Mouse (Mus musculus): ENCODE data around the gene D8Ertd738e.

D8Ertd738e gene

GRCm38 (mm10) chr8:84236410-84236997, 13.0 kb downstream of the D8Ertd738e start:
- in situ Hi-C loops (cut with MboI, MseI), result no loop called here

DNA sequence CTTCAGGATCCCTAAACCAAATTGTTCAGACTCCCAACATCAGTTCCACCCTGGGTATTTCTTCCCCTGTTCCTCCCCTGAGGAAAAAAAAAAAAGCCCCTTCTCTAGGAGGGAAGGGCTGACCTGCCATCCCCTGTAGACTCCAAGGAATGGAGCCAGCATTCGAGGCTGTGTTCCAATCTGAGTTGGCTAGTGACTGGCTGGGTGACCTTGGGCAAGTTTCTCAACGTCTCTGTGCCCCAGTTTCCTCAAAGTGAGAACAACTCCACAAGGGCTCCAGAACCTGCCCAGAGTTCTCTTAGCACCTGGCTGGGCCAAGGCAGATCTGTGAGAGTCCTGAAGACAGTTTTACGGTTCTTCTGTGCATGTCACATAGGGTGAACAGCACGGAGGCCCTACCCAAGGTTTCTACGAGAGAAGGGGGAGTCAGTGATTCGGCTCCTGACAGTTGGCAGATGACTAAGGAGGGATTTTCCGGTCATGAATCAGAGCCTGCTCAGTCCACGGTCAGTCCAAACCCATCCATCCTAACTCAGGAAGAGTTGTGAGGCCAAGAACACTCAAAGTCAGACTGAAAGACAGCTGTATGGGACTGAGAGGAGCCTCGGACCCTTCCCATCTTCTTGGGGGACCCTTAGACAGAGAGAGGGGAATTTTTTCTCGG, 13.6 kb downstream of the D8Ertd738e start:
- in situ Hi-C loops (cut with MboI, MseI), result no loop called here

DNA sequence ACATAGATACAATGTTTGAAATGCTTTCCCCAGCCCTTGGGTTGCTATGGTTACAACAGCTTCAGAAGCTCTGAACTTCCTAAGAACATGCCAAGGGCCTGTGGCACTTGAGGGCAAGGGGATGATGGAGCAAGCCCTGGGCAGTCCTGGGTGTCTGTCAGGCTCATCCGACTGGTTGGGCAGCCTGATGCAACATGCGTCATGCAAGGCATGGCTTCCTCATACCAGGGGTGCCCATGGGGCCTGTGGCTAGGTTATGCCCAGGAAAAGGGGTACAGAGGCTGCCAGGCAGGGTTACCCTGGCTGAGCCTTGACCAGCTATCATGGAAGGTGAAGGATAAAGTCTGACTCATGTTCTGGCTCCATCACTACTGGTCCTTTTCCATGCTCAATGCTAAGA, 16.5 kb downstream of the D8Ertd738e start:
- in situ Hi-C loops (cut with MboI, MseI), result no loop called here

DNA sequence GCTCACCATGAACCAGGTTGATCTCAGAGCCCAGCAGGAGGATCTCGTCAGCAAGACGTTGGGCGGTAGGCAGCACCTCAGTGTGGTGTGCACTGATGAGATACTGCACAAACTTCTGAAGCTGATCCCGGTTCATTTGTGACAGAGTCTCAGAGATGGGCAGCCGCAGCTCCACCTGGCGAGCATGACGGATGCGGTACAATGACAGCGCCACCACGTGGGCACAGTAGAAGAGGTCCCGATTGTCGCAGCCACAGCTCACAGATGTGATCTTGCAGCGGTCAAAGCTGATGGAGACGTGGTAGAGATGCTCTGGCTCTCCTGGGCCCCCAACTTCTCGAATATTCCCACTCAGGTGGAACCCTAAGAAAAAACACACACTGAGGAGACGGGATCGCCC, 18.8 kb downstream of the D8Ertd738e start:
- in situ Hi-C loops (cut with MboI, MseI), result no loop called here

DNA sequence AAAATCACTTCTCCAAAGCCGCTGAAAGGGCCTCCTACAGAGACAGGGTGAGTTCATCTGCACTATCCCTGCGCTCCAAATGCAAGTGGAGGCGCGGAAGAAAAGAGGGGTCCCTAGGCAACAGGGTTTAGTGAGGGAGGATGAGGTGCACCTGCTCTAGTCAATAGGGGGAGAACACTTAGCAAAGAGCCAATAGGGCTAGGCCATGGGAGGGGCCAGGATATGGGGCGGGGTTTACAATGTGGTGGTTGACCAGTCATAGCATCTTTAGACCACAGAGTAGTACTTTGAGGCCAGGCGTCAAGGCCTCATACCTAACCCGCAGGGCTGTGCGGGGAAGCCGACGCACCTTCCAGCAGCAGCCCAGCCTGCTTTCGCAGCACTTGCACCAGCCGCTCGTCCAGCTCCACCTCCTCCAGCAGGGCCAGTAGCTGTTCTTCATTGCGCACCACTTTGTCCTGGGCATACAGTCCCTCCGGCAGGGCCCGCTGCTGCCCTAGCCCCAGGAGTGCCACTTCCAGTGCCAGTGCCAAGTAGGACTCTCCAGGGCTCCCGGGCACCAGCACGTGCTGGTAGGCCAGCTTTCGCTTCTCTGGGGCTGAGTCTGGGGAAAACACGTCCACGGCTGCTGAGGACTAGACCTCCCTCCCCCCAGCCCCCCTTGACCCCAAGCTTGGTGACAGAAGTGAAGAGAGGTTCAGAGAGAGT, 26.0 kb downstream of the D8Ertd738e start:
- in situ Hi-C loops (cut with MboI, MseI), result no loop called here

GRCm38 (mm10) chr8:84222566-84223165, 26.9 kb downstream of the D8Ertd738e start:
- in situ Hi-C loops (cut with MboI, MseI), result no loop called here

GRCm38 (mm10) chr8:84220105-84220504, 29.4 kb downstream of the D8Ertd738e start:
- in situ Hi-C loops (cut with MboI, MseI), result no loop called here

GRCm38 (mm10) chr8:84218143-84218542, 31.4 kb downstream of the D8Ertd738e start:
- in situ Hi-C loops (cut with MboI, MseI), result no loop called here

GRCm38 (mm10) chr8:84217206-84217605, 32.3 kb downstream of the D8Ertd738e start:
- in situ Hi-C loops (cut with MboI, MseI), result no loop called here

DNA sequence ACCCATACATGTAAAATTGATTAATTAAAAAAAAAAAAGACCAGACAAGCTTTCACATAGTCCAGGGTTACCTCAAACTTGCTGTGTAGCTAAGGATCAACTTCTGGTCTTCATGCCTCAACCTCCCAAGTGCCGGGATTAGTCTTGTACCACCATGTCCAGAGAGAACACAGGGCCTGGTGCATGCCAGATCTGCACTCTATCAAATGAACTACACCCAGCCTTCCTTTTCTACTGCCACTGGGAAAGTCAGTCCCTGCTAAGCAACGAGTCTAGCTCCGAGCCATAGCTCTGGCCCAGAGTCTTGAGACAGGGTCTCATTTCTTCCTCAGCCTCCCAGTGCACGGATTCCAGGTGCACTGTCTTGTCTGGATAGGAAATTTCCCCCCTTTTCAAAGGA, 36.2 kb downstream of the D8Ertd738e start:
- in situ Hi-C loops (cut with MboI, MseI), result no loop called here

DNA sequence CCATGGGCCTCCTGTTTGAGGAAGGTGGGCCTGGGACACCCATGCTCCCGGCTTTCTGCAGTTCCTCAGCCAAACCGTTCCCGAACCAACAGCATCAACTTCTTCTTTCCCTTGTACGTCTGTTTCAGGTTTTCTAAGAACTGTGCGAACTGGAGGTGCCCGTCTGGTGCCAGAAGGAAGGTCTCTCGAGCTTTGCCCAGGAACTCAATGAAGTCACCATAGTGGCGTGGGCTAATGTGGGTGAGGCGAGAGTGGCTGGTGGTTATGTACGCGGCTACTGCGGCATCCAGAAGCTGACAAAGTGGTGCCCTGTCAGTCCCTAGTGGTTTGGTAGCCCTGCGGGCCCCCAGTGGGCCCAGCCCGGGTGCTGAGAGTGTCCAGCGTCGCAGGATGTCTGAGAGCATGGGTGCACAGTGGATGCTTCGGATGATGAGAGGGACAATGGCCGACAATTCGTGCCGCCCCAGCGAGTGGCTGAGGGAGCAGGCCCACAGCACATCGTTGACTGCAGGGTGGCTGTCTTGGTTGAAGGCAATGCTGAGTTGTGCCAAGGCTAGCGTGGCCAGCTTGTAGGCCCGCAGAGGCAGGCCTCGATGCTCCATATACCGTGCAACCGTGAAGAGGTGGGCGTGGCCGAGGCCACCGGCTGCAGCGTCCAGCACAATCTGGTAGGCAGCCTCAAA, 37.5 kb downstream of the D8Ertd738e start:
- in situ Hi-C loops (cut with MboI, MseI), result no loop called here

- in situ Hi-C loops (cut with MboI, MseI), result no loop called here
Measured at GRCm38 (mm10) chr8:84211202-84211601, 38.3 kb downstream of the D8Ertd738e start.

- in situ Hi-C loops (cut with MboI, MseI), result no loop called here
Measured at GRCm38 (mm10) chr8:84210167-84210791, 39.2 kb downstream of the D8Ertd738e start.

DNA sequence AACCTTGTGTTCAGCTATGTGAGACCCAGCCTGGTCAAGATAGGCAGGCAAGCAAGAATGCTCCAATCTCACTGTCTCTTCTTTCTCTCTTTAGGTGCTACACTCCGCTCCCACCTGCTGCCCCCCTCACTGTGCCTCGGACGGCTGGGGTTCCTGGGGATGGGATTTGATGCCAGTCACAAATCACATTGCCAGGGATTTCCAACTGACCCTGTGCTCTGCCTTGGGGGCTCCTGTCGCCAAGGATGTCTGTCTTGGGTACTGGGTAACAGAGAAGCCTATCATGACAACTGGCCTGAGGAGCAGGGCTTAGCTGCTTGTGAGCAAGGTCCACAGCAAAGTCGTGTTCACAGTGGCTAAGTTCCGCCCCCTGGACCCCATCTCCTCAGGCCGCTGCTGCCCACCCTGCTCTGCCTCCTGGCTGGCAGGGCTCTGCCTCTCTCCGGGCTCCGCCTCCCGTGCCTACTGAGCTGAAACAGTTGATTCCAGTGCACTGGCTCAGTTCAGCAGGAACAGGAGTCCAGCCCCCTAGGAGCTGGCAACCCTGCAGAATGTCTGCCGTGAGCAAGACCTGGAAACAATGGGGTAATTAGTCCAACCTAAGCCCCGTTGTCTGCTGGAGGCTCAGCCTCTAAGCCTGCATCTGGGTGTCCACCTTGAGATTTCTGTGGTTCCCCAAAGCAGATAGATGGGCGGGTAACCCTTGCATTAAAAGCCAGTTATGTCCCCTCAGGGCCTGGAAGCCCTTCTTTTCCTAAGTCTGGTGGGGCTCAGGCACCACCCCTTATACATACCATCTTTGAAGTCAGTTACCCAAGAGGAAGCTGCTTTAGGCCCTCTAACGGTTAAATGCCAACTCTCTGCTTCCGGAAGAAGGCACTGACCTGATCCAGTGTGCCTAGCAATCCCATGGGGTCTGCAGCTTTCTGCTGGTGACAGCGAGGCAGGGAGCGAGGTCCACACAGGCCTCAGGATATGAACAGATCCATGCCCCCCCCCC, 40.8 kb downstream of the D8Ertd738e start:
- in situ Hi-C loops (cut with MboI, MseI), result no loop called here

DNA sequence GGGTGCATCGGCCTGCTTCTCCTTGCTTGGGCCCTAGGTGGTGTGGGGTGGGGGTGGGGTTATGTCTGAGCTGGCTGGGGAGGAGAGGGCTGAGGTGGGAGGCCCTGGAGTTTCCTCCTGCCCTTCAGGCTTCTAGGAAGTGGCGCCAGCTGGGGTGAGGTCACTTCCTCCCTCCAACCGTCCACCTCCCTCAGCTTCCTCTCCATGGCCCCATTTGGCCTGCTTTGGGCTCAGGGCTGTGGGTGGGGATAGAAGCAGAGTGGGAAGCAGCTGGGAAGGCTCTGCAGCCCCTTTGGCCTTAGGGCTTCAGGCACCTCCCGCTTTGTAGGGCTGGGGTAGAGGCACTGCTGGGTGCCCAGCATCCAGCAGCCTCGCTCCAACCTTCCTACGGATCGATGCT, 41.7 kb downstream of the D8Ertd738e start:
- in situ Hi-C loops (cut with MboI, MseI), result no loop called here

- in situ Hi-C loops (cut with MboI, MseI), result no loop called here
Measured at GRCm38 (mm10) chr8:84206666-84207065, 42.9 kb downstream of the D8Ertd738e start.

DNA sequence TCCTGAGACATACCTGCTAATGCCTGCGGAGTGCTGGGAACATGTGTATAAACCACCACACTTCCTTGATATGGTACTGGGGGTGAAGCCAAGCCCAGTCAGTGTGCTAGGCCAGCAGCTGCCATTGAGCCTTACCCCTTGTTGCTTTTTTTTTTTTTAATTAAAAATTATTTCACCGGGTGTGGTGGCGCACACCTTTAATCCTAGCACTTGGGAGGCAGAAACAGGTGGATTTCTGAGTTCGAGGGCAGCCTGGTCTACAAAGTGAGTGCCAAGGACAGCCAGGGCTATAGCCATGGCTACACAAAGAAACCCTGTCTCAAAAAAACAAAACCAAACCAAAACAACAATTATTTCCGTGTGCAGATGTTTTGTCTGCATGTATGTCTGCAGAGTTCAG, 44.4 kb downstream of the D8Ertd738e start:
- in situ Hi-C loops (cut with MboI, MseI), result no loop called here

DNA sequence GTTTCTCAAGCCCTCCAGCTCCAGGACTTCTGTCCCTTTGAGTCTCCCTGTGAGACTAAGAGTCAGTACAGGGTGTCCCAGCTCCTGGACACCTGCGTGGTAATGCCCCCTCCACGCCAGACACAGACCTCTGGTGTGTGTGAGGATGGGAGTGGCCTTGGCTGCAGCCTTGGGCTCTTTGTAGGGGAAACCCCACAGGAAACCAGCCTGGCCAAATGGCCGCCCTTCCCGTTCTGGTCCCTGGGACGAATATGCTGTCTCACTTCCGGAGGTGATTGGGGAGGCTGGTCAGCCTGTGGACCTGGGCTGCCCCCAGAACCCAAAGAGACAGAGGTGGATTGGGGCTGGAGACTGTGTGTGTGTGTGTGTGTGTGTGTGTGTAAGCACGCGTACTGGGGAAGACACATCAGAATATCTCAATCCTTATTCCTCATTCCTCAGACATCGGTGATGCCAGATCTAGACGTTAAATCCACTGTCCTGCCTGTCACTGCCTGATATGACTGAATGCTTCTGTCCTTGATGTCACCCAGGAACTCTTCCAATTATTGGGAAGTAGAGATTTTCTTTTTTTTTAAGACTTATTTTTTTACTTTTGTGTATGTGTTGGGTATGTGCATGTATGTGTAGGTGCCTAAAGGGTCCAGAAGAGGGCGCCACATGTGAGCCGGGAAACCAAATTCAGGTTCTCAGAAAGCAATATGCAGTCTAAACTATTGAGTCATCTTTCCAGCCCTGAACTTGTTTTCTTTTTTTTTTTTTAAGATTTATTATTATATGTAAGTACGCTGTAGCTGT, 45.3 kb downstream of the D8Ertd738e start:
- in situ Hi-C loops (cut with MboI, MseI), result no loop called here

Measured in T-helper 2 cell (primary cell).